Mouse (Mus musculus): ENCODE data around the gene E030018B13Rik.
A peak's percentile ranks its signal among the peaks of the same experiment; 100 is the strongest.

DNA sequence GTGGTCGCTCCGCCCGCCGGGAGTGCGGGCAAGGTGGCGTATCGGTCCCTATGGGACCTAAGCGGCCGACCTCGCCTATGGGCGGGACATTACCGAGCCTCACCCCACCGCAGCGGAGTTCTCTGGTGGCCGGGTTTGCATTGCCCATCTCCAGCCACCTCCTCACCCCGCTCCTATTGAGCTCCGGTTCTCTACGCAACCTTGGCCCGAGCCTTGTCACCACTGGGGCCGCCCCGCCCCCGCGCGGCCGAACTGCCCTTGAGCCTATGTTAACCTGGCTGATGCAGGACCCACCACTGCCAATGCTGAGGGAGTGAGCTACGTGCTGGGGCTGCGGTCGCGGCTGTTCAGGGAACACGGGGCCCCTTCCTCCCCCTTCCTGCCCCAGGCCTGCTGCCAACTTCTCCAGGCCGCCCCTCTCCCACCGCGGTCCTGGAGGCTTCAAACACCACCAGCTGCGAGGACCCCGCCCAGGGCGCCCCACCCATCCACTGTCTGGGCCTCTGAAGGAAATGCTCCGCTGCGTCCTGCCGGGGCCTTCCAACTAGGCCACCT lies 22.8 kb downstream of the E030018B13Rik start:
- TF ChIP-seq CTCF (IDR thresholded peaks at IDR 0.05; ENCODE audit: low read depth) (0 out of 2 replicates have a peak, but pooled peaks have one; percentile 22), EP300 (IDR thresholded peaks at IDR 0.05; ENCODE audit: low read depth) (peak; percentile 52; the same call in 1 of the 2 replicates)
